Mouse (Mus musculus): Measurements from ENCODE around the gene Trpm5. TPM values are rescaled to one million over a fixed set of nuclear protein-coding genes. Genes with fewer than 3 reads are reported as not detected.
A peak's percentile ranks its signal among the peaks of the same experiment; 100 is the strongest.

Gene Trpm5
- total RNA-seq, 1 experiment from 2014 or later: 0.59 TPM

- no peak for DNase-seq
Measured at GRCm38 (mm10) chr7:143105258-143105897, 10.9 kb upstream of the Trpm5 start.

DNA sequence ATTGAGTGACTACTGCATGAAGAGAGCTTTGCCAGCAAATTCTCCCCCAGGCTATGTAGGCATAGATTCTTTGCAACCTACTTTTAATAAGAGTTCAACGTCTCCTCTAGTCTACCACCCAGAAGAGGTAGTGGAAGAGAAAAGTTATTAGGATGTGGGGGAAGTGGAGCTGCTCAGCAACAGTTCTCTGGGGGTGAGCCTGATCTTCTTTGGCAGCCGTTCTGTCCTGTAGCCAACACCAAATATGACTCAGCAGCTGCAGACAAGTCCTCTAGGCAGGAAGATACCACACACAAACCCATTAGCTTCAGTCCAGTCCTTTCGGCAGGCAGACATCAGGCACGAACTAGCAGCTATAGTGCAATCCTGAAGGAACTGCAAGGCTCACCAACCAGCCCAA lies 6.3 kb upstream of the Trpm5 start:
- DNase-seq: no peak

DNA sequence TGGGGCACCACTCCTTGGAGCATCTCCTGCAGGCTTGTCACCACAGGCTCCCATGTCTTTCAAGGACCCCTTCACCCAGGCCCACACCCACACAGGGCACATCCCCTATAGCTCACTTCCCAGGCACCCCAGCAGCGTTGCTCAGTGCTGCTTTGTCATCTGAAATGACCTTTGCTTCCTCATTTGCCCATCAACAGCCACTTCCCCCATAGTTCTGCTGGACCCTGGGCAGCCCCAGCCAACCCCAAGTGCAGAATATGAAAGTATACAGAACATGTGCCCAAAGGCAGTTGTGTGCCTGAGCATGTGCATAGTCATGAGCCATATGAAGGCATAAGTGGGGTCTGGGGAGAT lies 1.1 kb upstream of the Trpm5 start:
- DNase-seq: no peak

GRCm38 (mm10) chr7:143093847-143094246 lies 595 bp downstream of the Trpm5 start:
- no peak for DNase-seq

DNA sequence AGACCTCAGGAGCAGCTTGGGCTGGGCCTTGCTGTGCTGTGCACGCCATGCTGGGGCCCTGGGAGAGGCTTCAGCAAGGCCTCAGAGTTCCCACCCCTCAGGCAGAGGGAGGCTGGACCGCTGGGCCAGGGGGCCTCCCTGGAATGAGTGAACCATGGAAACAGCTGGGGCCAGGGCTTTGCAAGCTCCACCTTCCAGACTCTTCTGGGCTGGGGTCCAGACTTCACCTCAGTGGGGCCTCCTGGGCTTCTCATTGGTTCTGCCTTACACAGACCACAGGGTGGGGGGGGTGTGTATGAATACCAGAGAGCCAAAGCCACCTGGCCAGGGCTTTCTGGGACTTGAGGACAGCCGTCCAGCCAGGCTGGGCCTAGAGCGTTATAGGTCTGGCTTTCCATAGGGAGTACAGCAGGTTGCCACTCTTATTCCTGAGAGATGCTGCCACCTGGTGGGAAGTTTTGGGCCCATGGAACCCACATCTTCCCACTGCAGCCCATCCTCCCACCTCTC lies 7.3 kb downstream of the Trpm5 start:
- peak; percentile 65 for DNase-seq

DNA sequence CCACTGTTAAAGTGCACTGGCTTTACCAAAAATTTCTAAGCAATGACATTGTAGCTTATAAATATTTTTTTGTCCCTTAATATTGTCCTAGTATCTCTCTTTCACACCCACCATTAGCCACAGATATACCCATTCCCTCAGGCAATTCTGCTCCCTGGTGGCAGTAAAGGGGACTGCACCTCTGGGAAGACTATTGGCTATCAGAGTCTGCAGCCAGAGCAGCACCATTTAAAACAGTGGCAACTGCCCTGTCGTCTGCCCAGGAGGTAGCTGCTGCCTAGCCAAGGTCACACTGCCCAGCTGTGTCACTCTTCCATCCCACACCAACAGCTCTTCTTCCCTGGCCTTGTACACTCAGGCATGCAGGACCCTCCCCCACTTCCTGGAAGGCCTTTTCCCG lies 8.1 kb downstream of the Trpm5 start:
- peak; percentile 86 for DNase-seq

DNA sequence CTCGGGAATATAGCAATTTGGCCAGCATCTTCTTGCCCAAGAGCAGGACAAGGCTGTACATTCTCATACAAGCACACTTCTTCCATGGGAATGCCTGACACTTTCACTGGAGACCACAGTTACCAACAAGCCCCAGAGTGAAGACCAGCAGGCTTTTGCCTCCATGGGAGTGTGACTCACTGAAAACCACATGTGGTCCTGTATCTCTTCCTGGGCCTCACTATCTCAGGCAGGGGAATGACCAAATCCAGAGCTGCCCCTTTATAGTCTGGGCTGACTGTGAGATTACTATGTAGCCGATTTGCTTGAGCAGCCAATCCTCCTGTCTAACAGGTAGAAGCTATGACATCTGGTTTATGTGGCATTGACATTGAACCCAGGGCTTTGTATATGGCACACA lies 10.7 kb downstream of the Trpm5 start:
- DNase-seq: no peak

DNA sequence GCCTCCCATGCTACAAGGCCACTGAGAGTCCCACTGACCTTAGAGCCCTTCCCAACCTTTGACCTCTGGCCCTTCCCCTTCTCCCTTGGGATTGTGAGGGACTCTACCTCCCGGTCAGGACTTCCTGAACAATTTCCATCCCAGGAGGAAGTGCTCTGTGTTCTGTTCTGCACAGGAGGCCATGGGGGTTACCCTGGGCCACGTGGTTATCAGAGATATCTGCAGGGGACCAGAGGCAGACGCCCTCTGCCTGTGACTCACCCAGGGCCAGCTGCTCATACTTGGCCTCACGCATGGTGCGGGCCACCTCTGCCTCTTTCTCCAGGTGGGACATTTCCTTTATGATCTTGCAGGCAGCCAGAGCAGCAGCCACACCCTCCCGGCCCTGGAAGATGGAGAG lies 12.4 kb downstream of the Trpm5 start:
- DNase-seq: peak; percentile 25

GRCm38 (mm10) chr7:143077351-143077750 lies 17.1 kb downstream of the Trpm5 start:
- DNase-seq: no peak

- DNase-seq: no peak
Measured at GRCm38 (mm10) chr7:143075394-143075793, 19.0 kb downstream of the Trpm5 start.

DNA sequence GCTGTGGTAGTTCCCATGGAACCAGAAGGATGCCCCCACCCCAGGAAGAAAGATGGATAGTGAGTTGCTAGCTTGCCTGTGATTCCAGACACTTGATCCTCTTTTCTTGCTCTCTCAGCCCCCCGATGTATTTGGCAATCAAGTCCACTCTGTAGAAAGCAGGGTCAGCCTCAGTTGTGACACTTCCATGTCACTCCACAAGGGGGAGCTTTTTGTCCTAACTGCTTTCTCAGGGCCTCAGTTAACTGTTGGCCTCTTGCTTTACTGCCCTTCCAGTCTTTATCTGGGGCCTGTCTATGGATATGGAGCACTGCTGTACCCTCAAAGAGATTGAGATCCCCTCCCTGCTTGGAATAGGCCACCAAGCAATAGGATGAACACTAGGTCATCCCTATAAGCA lies 21.4 kb downstream of the Trpm5 start:
- DNase-seq: peak; percentile 64

DNA sequence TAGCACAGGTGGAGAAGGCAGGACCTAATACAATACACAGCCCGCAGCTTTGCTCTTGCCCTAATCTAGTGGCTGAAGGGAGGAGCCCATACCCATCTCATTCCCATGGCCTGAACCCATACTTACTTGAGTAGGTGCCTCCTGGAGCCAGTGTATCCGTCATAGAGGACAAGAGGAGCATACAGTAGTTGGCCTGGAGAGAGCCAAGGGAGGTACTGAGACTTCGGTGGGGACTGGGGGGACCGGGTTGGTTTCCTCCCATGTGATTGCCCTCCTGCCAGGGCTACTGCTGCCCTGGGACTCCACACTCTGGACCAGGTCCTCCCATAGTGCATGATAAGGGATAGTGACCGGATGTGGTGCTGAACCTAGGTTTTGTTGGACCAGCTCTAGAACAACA lies 21.8 kb downstream of the Trpm5 start:
- no peak for DNase-seq

- DNase-seq: no peak
Measured at GRCm38 (mm10) chr7:143070506-143071070, 23.9 kb downstream of the Trpm5 start.

DNA sequence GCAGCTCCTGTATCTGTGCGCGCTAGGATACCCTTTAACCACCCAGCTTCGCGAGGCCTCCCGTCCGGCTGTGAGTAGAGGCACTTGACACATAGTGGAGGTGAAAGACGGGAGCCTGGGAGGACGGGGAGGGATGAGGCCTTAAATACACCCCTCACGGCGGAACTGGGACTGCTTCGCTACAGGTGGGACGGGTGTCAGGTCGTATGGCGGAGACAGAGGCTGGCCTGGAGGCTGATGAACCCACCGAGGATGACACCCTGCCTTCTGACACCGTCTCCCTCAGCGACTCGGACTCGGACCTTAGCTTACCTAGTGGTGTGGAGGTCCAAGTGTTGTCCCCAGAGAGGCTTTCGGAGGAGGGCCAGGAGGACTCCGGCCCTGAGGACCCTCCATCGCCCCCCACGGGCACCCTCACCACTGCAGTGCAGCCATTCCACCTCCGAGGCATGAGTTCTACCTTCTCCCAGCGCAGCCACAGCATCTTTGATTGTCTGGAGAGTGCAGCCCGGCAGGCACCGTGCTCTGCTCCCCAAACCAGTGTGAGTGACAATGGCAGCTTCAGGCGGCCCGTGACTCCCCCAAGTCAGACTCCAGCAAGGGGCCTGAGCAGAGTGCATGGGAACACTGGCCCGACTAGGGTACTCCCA lies 24.6 kb downstream of the Trpm5 start:
- peak; percentile 46 for DNase-seq

GRCm38 (mm10) chr7:143068882-143069591 lies 25.4 kb downstream of the Trpm5 start, which contains the start of gene Tssc4:
Gene Tssc4 (plus strand): TSS chr7:143069249.
- DNase-seq: peak; percentile 97

DNA sequence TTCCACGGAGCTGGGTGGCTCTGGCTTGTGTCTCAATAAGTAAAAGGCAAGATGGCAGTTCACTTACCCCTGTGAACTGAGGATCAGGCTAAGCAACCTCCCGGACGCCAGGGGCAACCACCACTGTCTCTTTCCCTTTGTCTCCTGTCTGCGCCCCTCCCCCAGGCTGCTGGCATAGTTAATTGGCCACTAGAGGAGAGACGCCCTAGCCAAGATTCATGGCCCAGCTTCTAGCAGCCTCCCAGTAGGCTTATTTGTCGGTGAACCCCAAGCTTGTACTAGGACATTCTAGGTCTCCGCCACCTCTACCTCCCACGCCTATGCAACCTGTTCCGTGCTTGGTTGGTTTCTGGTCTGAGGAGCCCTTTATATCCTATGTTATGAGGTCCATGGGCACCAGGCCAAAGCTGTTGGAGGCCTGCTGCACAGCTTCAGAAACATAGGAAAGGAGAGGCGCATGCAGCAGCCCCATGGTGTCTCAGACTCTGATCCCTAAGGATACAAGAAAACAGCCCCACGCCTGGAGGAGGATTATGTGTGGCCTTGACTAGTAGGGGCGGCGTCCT lies 26.0 kb downstream of the Trpm5 start:
- peak; percentile 69 for DNase-seq

GRCm38 (mm10) chr7:143067897-143068296 lies 26.5 kb downstream of the Trpm5 start:
- DNase-seq: peak; percentile 45

DNA sequence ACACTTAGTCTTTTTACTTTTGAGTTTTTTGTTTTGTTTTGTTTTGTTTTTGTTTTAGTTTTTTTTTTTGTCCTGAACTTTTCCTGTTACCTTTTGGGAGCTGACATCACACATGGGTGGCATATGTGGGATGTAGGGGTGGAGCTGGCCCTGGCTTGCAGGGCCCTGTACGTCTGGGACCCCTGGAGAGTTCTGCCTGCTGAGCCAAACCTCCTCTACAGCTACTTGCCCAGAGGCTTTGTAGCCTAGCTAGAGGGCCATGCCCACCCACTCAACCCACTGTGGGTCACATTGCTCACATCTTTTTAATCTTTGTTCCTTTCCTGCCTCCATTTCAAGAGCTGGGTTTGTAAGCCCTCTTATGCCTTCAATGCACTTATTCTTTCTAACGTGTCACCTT lies 27.0 kb downstream of the Trpm5 start:
- DNase-seq: no peak

DNA sequence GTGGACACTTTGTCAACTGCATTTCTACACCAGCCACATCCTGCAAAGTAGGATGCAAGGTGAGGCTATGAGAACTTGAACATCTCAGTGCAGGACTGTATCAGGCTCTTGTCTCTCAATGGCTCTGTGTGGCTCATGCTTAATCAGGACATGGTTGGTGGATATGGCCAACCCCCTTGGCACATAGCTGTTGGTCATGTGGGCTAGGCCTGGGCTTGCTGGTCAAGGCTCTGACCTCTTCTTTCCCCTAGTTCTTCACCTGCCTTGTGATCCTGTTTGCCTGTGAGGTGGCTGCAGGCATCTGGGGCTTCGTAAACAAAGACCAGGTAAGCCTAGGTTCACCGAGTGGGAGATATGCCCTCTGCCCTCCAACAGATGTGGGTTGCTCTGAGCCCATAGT lies 28.8 kb downstream of the Trpm5 start:
- no peak for DNase-seq

- DNase-seq: no peak
Measured at GRCm38 (mm10) chr7:143064226-143064625, 30.2 kb downstream of the Trpm5 start.

DNA sequence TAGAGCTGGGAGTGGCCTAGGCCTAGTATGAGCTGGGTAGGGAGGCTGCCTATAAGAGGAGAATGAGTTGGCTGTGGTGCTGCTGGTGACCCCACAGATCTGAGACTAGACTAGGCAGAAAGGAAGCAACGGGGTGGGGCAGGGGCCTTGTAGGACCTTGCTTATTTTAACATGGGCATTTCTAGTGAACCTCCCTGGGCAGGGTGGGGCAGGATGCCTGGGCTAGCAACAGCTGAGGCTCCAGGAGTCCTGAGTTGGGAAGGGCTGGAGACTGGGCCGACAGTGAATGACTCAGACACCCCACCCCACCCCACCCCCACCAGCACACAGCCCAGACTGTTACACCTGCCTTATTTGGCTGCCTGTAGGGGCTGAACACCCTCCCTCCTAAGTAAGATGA lies 31.7 kb downstream of the Trpm5 start:
- no peak for DNase-seq

DNA sequence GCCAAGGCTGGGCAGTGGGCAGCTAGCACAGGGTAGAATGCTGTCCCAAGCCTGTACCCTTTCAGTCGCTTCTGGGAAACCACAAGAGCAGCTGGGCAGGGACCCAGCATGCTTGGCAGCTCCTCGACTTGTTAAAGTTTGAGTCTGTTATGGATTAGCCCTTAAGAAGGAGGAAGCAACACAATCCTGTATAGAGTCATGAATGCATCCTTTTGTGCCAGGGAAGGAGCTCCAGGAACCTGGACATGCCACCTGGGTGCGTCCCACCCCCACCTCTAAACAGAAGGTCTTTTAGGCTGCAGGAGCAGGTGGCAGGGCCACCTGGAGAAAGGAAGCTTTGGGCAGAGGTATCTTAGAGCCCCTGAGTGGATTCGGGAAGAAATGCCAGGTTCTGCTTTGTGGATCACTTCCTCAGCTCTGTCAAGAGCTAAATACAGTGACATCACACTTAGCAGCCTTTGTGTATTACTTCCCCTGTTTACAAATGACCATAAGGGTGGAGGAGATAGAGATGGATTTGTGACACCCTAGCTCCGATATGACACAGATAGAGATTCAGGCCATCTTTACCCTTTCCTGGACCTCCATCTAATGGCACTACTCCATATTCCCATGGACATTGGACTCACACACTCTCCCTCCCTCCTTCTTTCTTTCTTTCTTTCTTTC lies 35.1 kb downstream of the Trpm5 start:
- DNase-seq: no peak

All from adrenal gland, postnatal 14 days (tissue).